Mouse (Mus musculus) testis, adult 2 months (tissue): ENCODE measurements around the gene Nme9. TPM values are rescaled to one million over a fixed set of nuclear protein-coding genes. Genes with fewer than 3 reads are reported as not detected.

Source experiments
- H3K27ac ChIP-seq: fragments of 200-500 bp; 2 replicates; pipeline ENCODE4 v1.5.1; 2012; ENCODE audit warnings: low read depth, low read length; ENCODE audit not compliant: control insufficient read depth, insufficient read depth
- H3K27me3 ChIP-seq: fragments of 200-500 bp; 2 replicates; pipeline ENCODE4 v1.6.1; 2012; ENCODE audit warnings: mild to moderate bottlenecking, low read length, moderate library complexity; ENCODE audit not compliant: control insufficient read depth, insufficient read depth
- H3K36me3 ChIP-seq: fragments of 200-500 bp; 2 replicates; pipeline ENCODE4 v1.6.1; 2012; ENCODE audit warnings: mild to moderate bottlenecking, low read length; ENCODE audit not compliant: control insufficient read depth, insufficient read depth
- H3K4me1 ChIP-seq: fragments of 200-500 bp; 2 replicates; pipeline ENCODE4 v1.6.1; 2012; ENCODE audit warnings: low read length; ENCODE audit not compliant: control insufficient read depth, insufficient read depth
- H3K4me3 ChIP-seq: fragments of 200-500 bp; 2 replicates; pipeline ENCODE4 v1.5.1; 2012; ENCODE audit warnings: low read depth, mild to moderate bottlenecking, low read length, moderate library complexity, mixed read lengths; ENCODE audit not compliant: control insufficient read depth
- CTCF ChIP-seq: fragments of 200-500 bp; IDR thresholded peaks from 2 replicates; pipeline ENCODE4 v1.5.1; 2012; ENCODE audit warnings: low read depth, mild to moderate bottlenecking, inconsistent platforms, low read length, moderate library complexity; ENCODE audit not compliant: control insufficient read depth, insufficient read depth, insufficient replicate concordance
- POLR2A ChIP-seq: fragments of 200-500 bp; IDR thresholded peaks from 2 replicates; pipeline ENCODE4 v1.6.1; 2012; ENCODE audit warnings: low read depth, mild to moderate bottlenecking, inconsistent platforms, low read length, moderate library complexity; ENCODE audit not compliant: control insufficient read depth
- polyA plus RNA-seq: library from polyadenylated mRNA; depleted of rRNA; stranded (reverse); fragments of >200 nt; gene quantifications from 2 replicates; pipeline ENCODE4 v1.2.3, GENCODE M21; 2012

The Nme9 gene
- polyA plus RNA-seq, 1 experiment: 0.22 TPM

DNA sequence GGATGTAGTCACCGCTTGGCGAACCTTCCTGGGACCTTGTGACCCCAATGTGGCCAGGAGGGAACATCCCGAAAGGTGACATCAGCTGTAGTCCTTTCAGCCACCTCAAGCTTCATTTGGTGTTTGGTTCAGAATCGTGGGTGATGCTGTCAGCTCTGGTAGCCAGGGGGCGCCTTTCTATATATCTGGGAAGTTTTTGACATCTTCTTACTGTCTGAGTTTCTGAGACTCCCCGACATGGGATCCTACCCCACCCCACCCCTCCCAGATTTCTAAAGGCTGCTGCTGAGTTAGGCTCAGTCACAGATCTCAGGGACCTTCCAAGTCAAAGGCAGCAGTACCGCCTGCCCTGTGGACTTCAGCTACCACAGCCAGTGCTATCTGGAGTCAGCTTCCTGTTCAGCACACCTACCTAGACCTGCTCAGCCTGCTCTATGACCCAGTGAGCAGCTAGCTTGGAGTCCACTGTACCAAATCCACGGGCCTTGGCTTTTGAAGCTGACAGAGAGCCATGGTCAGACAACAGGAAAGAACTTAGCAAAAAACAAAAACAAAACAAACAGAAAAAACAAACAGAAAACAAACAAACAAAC is 18.5 kb downstream of the Nme9 start:
- Histone ChIP-seq H3K4me3 (no peak overlapping the region), H3K27ac (no peak overlapping the region), H3K27me3 (no peaks in the 10 kb centered on the region), H3K36me3 (no peaks in the 10 kb centered on the region), H3K4me1 (no peaks in the 10 kb centered on the region)
- TF ChIP-seq POLR2A: no peak
- TF ChIP-seq CTCF: no peak

DNA sequence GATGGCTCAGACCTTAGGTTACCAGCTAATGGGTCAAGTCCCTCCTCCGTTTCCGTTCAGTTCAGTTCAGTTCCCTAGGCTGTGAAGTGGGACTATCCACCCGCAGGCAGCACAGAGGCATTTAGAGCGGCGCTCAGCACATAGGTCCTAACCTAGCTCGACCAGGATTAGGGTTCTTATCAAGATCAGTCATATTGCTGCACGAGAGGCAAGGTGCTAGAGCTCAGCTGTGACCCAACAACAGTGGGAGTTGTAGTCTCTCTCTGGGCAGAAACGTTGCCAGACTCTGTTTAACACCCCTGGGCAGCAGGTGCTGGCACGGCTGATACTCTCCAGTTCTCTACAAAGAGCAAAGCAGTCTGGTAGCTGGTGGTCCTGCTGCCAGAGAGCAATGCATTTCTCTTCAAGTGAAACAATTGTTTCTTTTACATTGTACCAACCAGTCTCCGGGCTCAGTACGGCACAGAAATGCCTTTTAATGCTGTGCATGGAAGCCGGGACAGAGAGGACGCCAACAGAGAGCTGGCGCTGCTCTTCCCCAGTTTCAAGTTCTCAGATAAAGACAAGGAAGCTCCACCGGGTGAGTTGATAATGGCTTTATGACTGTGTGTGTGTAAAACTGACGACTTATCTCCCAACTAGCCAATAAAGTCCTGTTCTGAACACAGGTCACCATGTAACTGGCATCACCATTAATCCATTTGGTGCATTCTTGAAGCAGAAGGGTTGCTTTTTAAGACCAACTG is 19.2 kb downstream of the Nme9 start:
- H3K27me3 ChIP-seq: no peaks in the 10 kb centered on the region
- TF ChIP-seq POLR2A (no peak), CTCF (no peak)
- H3K36me3 ChIP-seq: no peaks in the 10 kb centered on the region
- no peak overlapping the region for H3K4me3 ChIP-seq
- no peaks in the 10 kb centered on the region for H3K4me1 ChIP-seq
- no peak overlapping the region for H3K27ac ChIP-seq

DNA sequence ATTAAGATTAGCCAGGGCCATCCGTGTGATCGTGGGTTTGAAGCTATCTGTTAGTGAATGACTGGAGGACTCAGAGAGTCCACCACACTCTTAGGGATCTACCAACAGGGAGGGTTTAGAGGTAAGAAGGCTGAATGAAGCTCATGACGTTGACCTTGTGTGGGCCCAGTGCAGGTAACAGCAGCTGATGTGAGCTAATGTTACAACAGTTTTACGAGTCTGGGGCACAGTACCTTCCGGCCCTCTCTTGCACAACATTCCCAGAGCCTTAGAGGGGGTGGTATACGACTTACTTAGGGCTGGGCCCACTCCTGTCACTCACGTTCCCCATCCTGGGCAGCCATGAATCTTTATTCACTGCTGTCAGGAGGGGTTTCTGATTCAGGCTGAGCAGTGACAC is 20.1 kb downstream of the Nme9 start:
- Histone ChIP-seq H3K27me3 (no peaks in the 10 kb centered on the region), H3K4me3 (no peak overlapping the region), H3K36me3 (no peaks in the 10 kb centered on the region), H3K27ac (no peak overlapping the region), H3K4me1 (no peaks in the 10 kb centered on the region)
- TF ChIP-seq CTCF: no peak

DNA sequence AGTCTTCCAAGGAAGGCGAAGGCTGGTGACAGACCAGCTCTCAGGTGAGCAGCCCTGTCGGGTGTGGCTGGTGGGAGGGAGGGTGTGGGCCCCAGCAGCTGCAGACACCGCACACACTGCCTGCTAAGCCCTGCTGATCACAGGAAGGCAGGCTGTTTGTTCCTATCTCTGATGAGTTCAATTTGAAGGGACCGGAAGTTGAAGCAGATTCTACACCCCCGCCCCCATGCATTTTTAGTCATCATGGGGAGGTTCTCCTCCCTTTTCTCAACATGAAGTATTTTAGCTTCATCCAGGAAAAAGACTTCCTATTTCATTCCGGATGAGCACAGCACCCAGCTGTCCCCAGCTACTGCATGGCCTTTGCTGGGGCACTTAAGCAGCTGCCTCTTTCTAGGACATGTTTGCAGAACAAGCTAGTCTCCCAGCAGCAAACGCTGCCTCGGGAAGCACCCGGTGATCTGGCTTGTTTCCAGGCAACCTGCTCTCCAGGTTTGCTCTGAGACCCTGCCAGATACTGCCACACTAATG is 28.0 kb downstream of the Nme9 start:
- Histone ChIP-seq H3K27me3 (no peaks in the 10 kb centered on the region), H3K36me3 (no peaks in the 10 kb centered on the region), H3K27ac (no peak overlapping the region), H3K4me1 (peaks cover 6% of the 10 kb centered on the region), H3K4me3 (no peak overlapping the region)
- no peak for TF ChIP-seq POLR2A
- no peak for TF ChIP-seq CTCF

DNA sequence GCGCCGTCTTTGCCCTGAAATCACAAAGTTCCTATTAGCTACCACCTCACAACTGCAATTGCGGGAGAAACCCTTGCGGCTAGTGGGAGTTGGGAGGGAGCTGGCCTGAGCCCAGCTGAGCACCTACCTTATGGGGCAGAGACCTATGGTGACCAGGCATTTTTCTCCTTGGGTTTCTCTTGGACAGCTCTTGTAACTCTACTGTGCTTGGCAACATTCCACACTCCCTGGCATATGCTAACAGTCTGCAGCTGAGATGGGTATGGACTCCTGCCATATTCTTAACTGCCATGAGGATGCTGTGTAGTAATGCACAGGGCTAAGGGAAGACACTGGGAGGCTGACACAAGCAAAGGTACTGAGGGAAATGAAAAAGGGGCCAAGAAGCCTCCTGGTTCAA is 29.5 kb downstream of the Nme9 start:
- no peak overlapping the region for H3K4me3 ChIP-seq
- H3K27ac ChIP-seq: no peak overlapping the region
- no peaks in the 10 kb centered on the region for H3K27me3 ChIP-seq
- H3K4me1 ChIP-seq: peaks cover 6% of the 10 kb centered on the region
- TF ChIP-seq CTCF (no peak), POLR2A (no peak)
- no peaks in the 10 kb centered on the region for H3K36me3 ChIP-seq

DNA sequence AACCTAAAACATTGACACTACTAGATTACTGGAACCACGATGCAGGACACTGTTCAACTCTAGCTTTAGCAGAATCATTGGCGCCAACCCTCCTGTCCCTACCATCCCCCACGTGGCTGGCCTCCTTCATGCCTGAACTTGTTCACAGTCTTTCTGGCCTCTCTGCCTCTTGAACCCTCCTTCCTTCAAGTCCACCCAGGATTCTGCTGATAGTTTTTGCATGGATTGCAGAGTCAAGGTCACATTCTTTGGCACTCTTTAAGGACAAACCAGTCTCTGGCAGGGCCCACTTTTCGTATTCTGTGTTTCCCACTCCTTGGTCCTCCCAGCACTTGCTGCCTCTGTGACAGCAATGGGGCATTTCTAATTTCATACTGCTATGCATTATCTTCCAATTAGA is 31.9 kb downstream of the Nme9 start:
- H3K4me3 ChIP-seq: no peak overlapping the region
- H3K27ac ChIP-seq: no peak overlapping the region
- H3K4me1 ChIP-seq: peaks cover 6% of the 10 kb centered on the region
- no peak for TF ChIP-seq POLR2A
- H3K27me3 ChIP-seq: no peaks in the 10 kb centered on the region
- no peaks in the 10 kb centered on the region for H3K36me3 ChIP-seq

DNA sequence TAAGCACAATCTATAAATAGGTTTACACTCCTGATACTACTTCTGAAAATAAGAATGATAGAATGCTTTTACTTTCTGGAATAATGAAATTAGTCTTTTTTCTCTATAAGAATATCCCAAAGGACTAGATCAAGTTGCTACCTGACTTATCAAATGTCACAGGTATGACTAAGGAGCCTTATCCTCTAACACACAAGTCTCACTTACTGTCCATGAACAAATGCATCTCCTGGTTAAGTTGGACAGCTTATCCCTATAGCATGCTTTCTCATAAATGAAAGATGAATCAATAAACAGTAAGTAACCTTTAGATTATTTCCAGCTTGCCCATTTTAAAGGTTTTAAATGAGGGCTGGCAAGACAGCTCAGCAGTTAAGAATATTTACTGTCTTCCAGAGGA is 33.4 kb downstream of the Nme9 start:
- no peak overlapping the region for H3K4me3 ChIP-seq
- no peaks in the 10 kb centered on the region for H3K27me3 ChIP-seq
- H3K4me1 ChIP-seq: peaks cover 9% of the 10 kb centered on the region
- H3K27ac ChIP-seq: no peak overlapping the region
- TF ChIP-seq POLR2A (no peak), CTCF (no peak)
- H3K36me3 ChIP-seq: no peaks in the 10 kb centered on the region; the same call in 1 of the 2 replicates
